Mouse (Mus musculus): ENCODE measurements at regions not wholly inside any gene's neighbourhood (a gene's known extent, or its start where the extent isn't known, plus 50 kb on each side); places are given as distances from the start of the nearest gene placed in this dataset.

GRCm38 (mm10) chr10:125164671-125165070, 224.6 kb downstream of the Slc16a7 start:
- H3K36me3 ChIP-seq (ENCODE audit: insufficient read depth, low read length): no peaks in the 10 kb centered on the region
- H3K4me1 ChIP-seq (ENCODE audit: insufficient read depth, low read depth, low read length): no peaks in the 10 kb centered on the region
- WGBS: 64% methylated on average over 3 of the region's 3 CpGs
- no peak overlapping the region for H3K4me3 ChIP-seq (ENCODE audit: low read depth, low read length)
- no peaks in the 10 kb centered on the region for H3K9me3 ChIP-seq (ENCODE audit: low read length)
- no peak overlapping the region for H3K4me2 ChIP-seq (replicated peaks; ENCODE audit: low read depth, low read length)
- ATAC-seq (no peak), DNase-seq (ENCODE audit: low spot score) (no peak)
- H3K9ac ChIP-seq (replicated peaks; ENCODE audit: low read depth): no peak overlapping the region
- no peaks in the 10 kb centered on the region for H3K27me3 ChIP-seq (replicated peaks; ENCODE audit: insufficient read depth, low read length)
- no peak overlapping the region for H3K27ac ChIP-seq (ENCODE audit: low read length)
- TF ChIP-seq EP300 (IDR thresholded peaks at IDR 0.05) (no peak), CTCF (IDR thresholded peaks at IDR 0.05) (no peak)

GRCm38 (mm10) chr10:125161077-125161476, 228.2 kb downstream of the Slc16a7 start:
- no peak for TF ChIP-seq CTCF (IDR thresholded peaks at IDR 0.05)
- H3K27ac ChIP-seq (ENCODE audit: low read length): no peak overlapping the region
- H3K4me2 ChIP-seq (replicated peaks; ENCODE audit: low read depth, low read length): no peak overlapping the region
- no peaks in the 10 kb centered on the region for H3K4me1 ChIP-seq (ENCODE audit: insufficient read depth, low read depth, low read length)
- H3K9ac ChIP-seq (replicated peaks; ENCODE audit: low read depth): no peak overlapping the region
- H3K36me3 ChIP-seq (ENCODE audit: insufficient read depth, low read length): no peaks in the 10 kb centered on the region
- no peak for ATAC-seq
- DNase-seq (ENCODE audit: low spot score): no peak
- H3K27me3 ChIP-seq (replicated peaks; ENCODE audit: insufficient read depth, low read length): no peaks in the 10 kb centered on the region
- WGBS: 33% methylated on average over 5 of the region's 5 CpGs
- H3K4me3 ChIP-seq (ENCODE audit: low read depth, low read length): no peak overlapping the region
- no peaks in the 10 kb centered on the region for H3K9me3 ChIP-seq (ENCODE audit: low read length)

GRCm38 (mm10) chr10:125148753-125149152, 240.5 kb downstream of the Slc16a7 start:
- ATAC-seq (no peak), DNase-seq (ENCODE audit: low spot score) (no peak)
- Histone ChIP-seq H3K9ac (replicated peaks; ENCODE audit: low read depth) (no peak overlapping the region), H3K4me2 (replicated peaks; ENCODE audit: low read depth, low read length) (no peak overlapping the region), H3K27me3 (replicated peaks; ENCODE audit: insufficient read depth, low read length) (no peaks in the 10 kb centered on the region), H3K9me3 (ENCODE audit: low read length) (no peaks in the 10 kb centered on the region), H3K27ac (ENCODE audit: low read length) (no peak overlapping the region), H3K4me3 (ENCODE audit: low read depth, low read length) (no peak overlapping the region), H3K36me3 (ENCODE audit: insufficient read depth, low read length) (no peaks in the 10 kb centered on the region), H3K4me1 (ENCODE audit: insufficient read depth, low read depth, low read length) (no peaks in the 10 kb centered on the region)
- TF ChIP-seq EP300 (IDR thresholded peaks at IDR 0.05) (no peak), CTCF (IDR thresholded peaks at IDR 0.05) (no peak)
- 72% methylated on average over 2 of the region's 2 CpGs for WGBS

GRCm38 (mm10) chr10:125147239-125147782, 242.0 kb downstream of the Slc16a7 start:
- Histone ChIP-seq H3K4me2 (replicated peaks; ENCODE audit: low read depth, low read length) (no peak overlapping the region), H3K36me3 (ENCODE audit: insufficient read depth, low read length) (no peaks in the 10 kb centered on the region), H3K4me3 (ENCODE audit: low read depth, low read length) (no peak overlapping the region), H3K9ac (replicated peaks; ENCODE audit: low read depth) (no peak overlapping the region), H3K4me1 (ENCODE audit: insufficient read depth, low read depth, low read length) (no peaks in the 10 kb centered on the region), H3K27me3 (replicated peaks; ENCODE audit: insufficient read depth, low read length) (no peaks in the 10 kb centered on the region), H3K9me3 (ENCODE audit: low read length) (no peaks in the 10 kb centered on the region), H3K27ac (ENCODE audit: low read length) (no peak overlapping the region)
- no peak for ATAC-seq
- DNase-seq (ENCODE audit: low spot score): no peak
- TF ChIP-seq EP300 (IDR thresholded peaks at IDR 0.05) (no peak), CTCF (IDR thresholded peaks at IDR 0.05) (no peak)

GRCm38 (mm10) chr10:125146365-125146764, 242.9 kb downstream of the Slc16a7 start:
- H3K4me1 ChIP-seq (ENCODE audit: insufficient read depth, low read depth, low read length): no peaks in the 10 kb centered on the region
- no peak for TF ChIP-seq CTCF (IDR thresholded peaks at IDR 0.05)
- TF ChIP-seq EP300 (IDR thresholded peaks at IDR 0.05): no peak
- H3K36me3 ChIP-seq (ENCODE audit: insufficient read depth, low read length): no peaks in the 10 kb centered on the region
- no peaks in the 10 kb centered on the region for H3K27me3 ChIP-seq (replicated peaks; ENCODE audit: insufficient read depth, low read length)
- no peak for ATAC-seq
- no peaks in the 10 kb centered on the region for H3K9me3 ChIP-seq (ENCODE audit: low read length)
- WGBS: 67% methylated on average over 3 of the region's 3 CpGs
- H3K9ac ChIP-seq (replicated peaks; ENCODE audit: low read depth): no peak overlapping the region
- no peak overlapping the region for H3K27ac ChIP-seq (ENCODE audit: low read length)
- no peak for DNase-seq (ENCODE audit: low spot score)
- H3K4me2 ChIP-seq (replicated peaks; ENCODE audit: low read depth, low read length): no peak overlapping the region
- H3K4me3 ChIP-seq (ENCODE audit: low read depth, low read length): no peak overlapping the region

GRCm38 (mm10) chr10:125145809-125146208, 243.5 kb downstream of the Slc16a7 start:
- Histone ChIP-seq H3K4me3 (ENCODE audit: low read depth, low read length) (no peak overlapping the region), H3K27ac (ENCODE audit: low read length) (no peak overlapping the region), H3K36me3 (ENCODE audit: insufficient read depth, low read length) (no peaks in the 10 kb centered on the region), H3K27me3 (replicated peaks; ENCODE audit: insufficient read depth, low read length) (no peaks in the 10 kb centered on the region), H3K4me1 (ENCODE audit: insufficient read depth, low read depth, low read length) (no peaks in the 10 kb centered on the region), H3K9ac (replicated peaks; ENCODE audit: low read depth) (no peak overlapping the region), H3K4me2 (replicated peaks; ENCODE audit: low read depth, low read length) (no peak overlapping the region), H3K9me3 (ENCODE audit: low read length) (no peaks in the 10 kb centered on the region)
- 69% methylated on average over 4 of the region's 4 CpGs for WGBS
- TF ChIP-seq EP300 (IDR thresholded peaks at IDR 0.05): no peak
- TF ChIP-seq CTCF (IDR thresholded peaks at IDR 0.05): no peak
- ATAC-seq (no peak), DNase-seq (ENCODE audit: low spot score) (no peak)

- no peaks in the 10 kb centered on the region for H3K36me3 ChIP-seq (ENCODE audit: insufficient read depth, low read length)
- no peaks in the 10 kb centered on the region for H3K4me1 ChIP-seq (ENCODE audit: insufficient read depth, low read depth, low read length)
- H3K27ac ChIP-seq (ENCODE audit: low read length): no peak overlapping the region
- no peak overlapping the region for H3K4me3 ChIP-seq (ENCODE audit: low read depth, low read length)
- no peak overlapping the region for H3K9ac ChIP-seq (replicated peaks; ENCODE audit: low read depth)
- H3K9me3 ChIP-seq (ENCODE audit: low read length): no peaks in the 10 kb centered on the region
- TF ChIP-seq CTCF (IDR thresholded peaks at IDR 0.05): no peak
- no peak for TF ChIP-seq EP300 (IDR thresholded peaks at IDR 0.05)
- ATAC-seq (no peak), DNase-seq (ENCODE audit: low spot score) (no peak)
- no peak overlapping the region for H3K4me2 ChIP-seq (replicated peaks; ENCODE audit: low read depth, low read length)
- 82% methylated on average over 5 of the region's 5 CpGs for WGBS
- H3K27me3 ChIP-seq (replicated peaks; ENCODE audit: insufficient read depth, low read length): no peaks in the 10 kb centered on the region
These were observed 267.5 kb downstream of the Slc16a7 start for GRCm38 (mm10) chr10:125121762-125122161.
